Mouse (Mus musculus): Measurements from ENCODE around the gene Ctxn1. TPM values are rescaled to one million over a fixed set of nuclear protein-coding genes. Genes with fewer than 3 reads are reported as not detected.
A peak's percentile ranks its signal among the peaks of the same experiment; 100 is the strongest.

Ctxn1 gene
- total RNA-seq, 2 experiments from 2014 or later: 3.8 TPM; not detected in 1

DNA sequence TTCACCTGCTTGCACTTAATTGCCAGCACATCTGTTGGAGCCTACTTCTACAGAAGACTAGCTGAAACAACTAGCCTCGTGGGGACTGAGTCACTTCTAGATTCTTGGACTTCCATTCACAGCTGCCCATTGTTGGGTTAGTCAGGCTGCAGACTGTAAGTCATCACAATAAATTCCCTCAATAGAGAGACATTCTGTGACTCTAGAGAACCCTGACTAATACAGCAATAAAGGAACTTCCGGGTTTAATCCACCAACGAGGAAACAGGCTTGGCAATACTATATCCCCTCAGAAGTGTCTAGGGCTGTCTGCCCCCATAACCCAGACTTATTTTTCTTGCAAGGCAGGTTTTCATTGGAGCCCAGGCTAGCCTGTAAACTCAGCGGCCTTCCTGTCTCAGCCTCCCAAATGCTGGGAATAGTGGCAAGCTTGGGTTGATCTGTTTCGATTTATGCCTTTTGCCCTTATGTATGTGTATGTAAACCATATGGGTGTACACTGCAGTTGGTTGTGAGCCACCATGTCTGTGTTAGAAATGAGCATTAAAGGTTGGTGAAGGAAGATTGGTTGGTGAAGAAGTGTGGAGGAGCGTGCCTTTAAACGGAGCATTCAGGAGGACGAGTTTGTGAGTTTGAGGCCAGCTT lies 6.8 kb downstream of the Ctxn1 start:
- no peak for ATAC-seq (replicated peaks; ENCODE audit: poor library complexity, severe bottlenecking)

DNA sequence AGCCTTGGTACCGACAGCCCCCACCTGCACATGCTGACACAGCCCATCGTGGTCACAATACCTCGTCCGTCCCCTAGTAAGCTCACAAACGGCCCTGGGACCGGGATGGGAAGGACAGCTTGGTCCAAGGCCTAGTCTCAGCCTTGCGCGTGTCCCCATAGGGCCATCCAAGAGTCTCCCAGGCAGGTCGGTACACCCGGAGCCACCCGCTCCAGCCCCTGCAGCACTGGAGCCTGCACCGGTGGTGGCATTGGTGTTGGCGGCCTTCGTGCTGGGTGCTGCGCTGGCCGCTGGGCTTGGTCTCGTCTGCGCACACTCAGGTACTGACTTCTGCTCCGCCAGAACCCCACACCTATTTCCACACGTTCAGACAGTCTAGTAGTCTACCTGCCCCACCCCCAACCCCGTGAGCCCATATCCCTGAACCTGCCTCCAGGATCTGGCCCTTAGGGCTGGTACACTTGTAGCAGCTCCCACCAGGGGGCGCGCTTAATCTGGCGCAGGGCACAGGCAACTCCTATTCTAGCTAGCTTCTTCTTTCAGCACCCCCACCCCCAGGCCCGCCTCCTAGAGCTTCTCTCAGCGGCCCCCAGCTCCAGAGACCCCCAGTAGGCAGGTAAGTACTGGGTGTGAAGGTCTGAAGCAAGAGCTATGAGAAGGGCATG lies 8.6 kb downstream of the Ctxn1 start:
- peak; percentile 62 for ATAC-seq (replicated peaks; ENCODE audit: poor library complexity, severe bottlenecking)

DNA sequence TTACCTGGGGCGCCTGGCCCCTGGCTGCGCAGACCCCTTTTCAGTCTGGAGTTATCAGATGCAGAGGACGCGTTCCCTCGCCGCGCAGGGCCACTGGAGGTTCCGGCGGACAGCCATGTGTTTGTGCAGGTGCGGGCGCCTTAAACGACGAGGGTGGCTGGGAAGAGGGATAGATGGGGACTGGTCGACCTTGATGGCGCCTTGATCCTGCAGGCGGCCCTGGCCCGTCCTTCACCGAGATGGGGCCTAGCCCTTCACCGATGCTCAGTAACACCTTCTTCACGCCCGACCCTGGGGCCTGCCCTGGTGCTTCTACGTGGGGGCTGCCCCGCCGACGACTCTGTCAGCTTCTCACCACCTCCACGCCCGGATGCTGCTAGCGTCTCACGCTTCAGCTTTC lies 9.9 kb downstream of the Ctxn1 start:
- no peak for ATAC-seq (replicated peaks; ENCODE audit: poor library complexity, severe bottlenecking)

DNA sequence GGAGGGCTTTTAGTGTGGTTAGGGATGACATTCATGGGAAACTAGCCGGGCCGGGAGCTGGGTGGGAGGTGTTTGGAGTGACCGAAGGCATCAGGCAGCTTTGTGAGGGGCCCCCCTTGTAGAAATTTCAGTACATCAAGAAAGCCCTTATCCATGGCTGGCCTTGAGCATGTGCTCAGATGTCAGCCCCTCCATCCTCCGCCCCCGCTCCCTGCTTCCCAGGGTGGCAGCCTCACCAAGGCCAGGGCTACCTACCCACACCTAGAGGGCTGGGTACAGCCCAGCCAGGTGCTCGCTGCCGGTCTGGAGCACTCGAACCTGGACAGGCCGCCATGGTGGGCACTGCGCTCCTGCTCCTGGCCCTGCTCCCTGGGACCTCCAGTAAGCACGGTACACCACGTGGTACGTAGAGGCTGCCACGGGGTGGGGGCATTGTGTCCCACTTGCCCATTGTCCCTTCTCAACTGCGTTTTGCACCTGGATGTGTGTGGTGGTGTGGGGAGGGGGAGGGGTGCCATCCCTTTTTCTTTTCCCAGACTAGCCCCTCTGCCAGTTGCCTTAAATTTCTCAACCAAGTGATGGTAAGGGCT lies 11.0 kb downstream of the Ctxn1 start, which contains the start of gene Tgfbr3l:
Gene Tgfbr3l, plus strand, starts transcription at position 264 of the 590 bp plus-strand sequence.
- ATAC-seq (replicated peaks; ENCODE audit: poor library complexity, severe bottlenecking): no peak

DNA sequence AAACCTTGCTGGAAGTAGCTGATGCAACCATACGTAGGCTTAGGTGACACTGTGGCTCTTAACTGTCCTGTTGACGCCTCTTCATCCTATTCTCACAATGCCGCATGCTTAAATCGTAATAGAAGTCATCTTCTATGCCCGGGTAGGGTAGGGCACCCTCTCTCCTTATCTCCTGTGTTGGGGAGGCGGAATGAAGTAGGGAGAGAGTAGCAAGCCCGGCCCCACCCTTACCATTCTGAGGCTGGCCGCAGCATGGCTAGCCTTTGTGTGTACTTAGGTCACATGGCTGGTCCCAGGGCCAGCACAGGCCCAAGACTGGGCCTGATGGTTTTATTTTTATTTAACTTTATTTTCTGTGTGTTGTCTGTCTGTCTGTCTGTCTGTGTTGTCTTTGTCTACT lies 11.8 kb downstream of the Ctxn1 start:
- no peak for ATAC-seq (replicated peaks; ENCODE audit: poor library complexity, severe bottlenecking)

DNA sequence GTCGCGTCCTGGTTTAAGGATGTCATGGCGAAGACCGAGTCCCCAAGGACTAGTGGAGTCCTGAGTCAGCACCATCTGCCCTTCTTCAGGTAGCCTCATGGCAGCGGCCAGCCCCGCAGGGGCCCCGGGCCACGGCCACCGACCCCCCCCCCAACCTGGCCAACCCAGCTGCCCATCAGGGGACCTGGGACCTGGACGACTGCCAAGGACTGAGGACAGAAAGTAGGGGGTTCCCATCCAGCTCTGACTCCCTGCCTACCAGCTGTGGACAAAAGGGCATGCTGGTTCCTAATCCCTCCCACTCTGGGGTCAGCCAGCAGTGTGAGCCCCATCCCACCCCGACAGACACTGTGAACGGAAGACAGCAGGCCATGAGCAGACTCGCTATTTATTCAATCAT lies 13.3 kb downstream of the Ctxn1 start:
- no peak for ATAC-seq (replicated peaks; ENCODE audit: poor library complexity, severe bottlenecking)

DNA sequence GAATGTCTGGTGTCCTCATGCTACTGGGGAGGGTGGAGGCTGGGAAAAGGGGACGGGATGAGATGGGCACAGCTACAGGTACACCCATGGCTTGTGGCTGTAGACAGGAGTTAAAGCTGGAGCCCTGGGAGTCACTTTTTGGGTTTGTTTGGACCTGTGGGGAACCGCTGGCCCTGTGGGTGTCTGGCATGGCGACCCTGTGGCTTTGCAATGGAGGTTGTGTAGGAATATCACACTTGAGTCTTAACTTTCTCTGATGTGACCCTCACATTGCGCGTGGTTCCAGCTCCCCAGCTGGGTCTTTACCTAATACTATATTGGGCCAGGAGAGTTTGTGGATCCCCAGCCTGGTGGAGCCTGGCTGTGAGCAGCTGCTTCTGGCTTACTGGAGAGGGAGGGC lies 14.0 kb downstream of the Ctxn1 start:
- no peak for ATAC-seq (replicated peaks; ENCODE audit: poor library complexity, severe bottlenecking)

DNA sequence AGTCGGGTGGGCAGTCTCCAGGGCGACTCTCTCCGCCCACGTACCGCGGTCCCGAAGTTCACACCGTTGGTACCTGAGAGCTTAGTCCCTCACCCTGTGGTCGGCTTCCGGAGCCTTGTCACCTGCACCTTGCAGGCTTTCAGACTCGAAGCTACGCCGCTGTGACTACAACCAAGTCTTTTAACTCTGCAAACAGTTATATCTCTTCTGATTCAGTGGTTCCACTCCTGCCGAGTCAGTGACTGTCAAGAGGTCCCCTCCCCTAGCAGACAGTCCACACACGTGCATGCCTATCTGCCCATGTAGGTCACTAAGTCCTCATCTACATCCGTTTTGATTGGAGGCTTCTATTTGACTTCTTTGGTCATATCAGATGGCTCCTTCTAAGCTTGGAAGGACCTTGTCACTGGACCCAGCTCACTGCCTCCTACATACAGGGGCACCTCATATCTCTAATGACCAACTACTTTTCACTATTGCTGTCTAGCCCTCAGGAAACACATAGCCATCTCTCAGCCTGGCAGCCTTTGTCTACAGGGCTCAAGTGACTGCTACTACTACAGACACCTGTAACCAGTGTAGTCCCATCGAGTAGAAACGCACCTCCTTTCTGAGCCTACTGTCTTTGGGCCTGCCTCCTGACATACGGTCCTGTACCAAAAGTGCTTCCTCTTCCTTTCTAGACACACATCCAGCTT lies 19.7 kb downstream of the Ctxn1 start:
- ATAC-seq (replicated peaks; ENCODE audit: poor library complexity, severe bottlenecking): peak; percentile 4; the same call in 1 of the 2 replicates

DNA sequence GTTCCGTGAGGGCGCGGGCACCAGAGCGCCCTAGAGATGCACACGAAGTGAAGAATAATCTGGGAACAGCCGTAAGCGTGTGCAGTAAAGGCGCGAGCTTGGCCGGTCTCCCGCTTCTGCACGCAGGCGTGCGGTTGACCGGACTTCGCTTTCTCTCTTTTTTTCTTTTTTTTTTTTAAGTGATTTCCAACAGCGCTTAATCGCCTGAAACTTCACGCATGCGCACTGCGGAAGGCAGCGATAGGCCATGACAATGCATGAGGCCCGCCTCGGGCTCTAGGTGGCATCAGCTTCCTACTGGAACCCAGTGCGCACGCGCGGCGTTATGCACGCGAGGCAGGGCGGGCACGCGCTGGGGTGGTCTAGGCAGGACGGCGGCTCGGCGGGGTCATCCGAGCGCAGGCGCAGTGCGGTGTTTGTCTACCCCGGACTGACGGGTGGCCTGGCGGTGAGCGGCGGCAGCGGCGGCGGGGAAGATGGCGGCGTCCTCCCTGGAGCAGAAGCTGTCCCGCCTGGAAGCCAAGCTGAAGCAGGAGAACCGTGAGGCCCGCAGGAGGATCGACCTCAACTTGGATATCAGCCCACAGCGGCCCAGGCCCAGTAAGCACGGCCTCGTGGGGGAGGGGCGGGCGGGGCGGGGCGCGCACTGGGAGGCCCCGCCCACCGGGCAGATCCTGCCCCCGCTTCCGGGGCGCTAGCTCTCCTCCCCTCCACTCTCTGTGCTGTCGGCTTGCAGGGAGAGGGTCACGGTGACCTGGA lies 20.5 kb downstream of the Ctxn1 start, which contains the start of the genes Map2k7 and Gm49320:
Gene Map2k7, plus strand, starts transcription at position 307 of the 759 bp plus-strand sequence.
Gene Gm49320, plus strand, starts transcription at position 432 of the 759 bp plus-strand sequence.
- peak; percentile 82 for ATAC-seq (replicated peaks; ENCODE audit: poor library complexity, severe bottlenecking)

DNA sequence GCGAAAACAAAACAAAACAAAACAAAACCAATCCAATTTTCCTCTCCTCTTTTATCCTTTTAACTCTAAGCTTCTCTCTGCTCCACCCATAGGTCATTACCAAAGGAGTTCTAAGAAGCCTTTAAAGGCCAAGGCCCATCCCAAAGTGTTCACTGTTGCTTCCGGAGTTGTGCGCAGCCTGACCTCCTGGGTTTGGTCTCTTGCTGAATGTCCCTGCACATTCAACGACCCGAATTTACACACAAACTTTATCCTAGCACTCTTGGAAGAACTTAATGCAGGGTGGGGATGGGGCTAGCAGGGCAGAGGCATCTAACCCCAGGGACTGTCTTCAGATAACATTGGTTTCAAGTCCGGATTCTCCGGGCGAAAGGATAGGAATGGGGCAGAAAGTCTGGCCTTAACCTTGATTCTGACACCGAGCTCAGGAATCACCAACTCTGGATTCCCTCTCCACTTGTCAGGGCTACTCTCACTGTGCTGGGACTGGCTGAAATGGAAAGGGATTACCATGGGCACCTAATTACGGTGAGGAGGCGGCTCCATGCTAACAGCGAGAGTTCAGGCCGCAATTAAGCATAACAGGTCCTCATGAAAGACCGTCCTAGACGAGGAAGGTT lies 21.1 kb downstream of the Ctxn1 start:
- peak; percentile 2; the same call in 1 of the 2 replicates for ATAC-seq (replicated peaks; ENCODE audit: poor library complexity, severe bottlenecking)

DNA sequence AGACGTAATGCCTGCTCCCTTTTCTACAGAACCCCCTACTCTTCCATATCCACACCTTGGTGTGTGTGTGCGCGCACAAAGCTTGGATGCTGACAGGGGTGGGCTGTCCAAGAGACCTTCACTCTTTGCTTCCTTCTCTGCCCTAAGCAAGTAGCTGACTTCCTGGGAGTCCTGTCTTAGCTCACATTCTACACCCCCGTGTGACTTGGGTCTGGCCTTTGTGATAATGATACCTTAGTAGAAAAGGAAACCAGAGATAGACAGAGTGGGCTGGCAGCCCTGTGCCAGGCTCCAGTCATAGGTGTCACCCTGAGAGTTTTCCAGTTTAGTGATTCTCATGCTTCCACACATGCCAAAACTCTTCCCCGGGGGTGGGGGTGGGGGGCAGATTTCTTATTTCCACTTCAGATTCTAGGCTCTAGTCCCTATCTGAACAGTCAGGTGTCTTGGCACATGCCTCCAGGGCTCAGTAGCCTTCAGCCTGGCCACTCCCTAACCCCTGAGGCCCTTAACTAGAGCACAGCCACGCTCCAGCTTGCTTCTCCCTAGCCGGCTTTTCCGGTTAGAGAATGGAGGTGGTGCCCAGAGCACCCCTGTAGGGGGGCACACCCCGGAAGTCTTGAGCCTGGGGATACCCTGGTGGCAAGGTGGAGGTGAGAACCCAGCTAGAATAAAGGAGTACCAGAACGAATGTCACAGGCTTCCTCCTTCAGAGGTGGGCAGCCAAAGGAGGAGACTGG lies 28.3 kb downstream of the Ctxn1 start:
- no peak for ATAC-seq (replicated peaks; ENCODE audit: poor library complexity, severe bottlenecking)

DNA sequence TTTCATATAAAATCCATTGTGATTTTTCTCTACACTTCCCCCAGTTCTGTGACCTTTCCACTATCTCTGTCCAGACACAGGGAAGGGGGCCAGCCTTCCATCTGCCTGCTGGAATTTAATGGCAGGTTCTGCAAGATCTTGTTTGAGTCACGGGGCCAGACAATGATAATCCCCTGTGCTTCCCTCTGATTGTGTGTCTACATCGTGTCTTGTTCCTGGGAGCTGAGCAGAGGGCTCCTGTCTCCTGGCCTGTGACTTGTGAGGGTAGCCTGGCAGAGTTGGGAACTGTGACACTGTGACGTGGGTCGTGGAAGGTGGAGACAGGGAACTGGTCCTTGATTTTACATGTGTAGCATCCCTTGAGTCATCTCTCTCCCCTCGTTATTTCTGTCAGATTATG lies 29.3 kb downstream of the Ctxn1 start:
- ATAC-seq (replicated peaks; ENCODE audit: poor library complexity, severe bottlenecking): no peak

DNA sequence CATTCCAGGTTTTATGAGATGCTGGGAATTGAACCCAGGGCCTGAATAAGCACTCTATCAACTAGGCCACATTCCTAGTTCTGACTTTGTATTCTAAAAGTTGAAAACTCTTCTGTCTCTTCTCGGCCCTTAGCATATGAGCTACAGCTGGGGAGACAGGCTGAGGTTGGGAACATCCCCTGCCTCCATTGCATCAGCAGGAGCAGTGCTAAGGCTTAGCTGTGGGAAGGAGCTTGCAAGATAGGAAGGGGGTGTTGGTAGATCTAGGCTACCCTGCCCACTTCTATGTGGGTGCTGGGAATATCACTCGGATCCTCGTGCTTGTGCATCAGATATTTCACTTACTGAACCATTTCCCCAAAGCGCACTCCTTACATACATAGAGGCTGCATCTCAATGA lies 31.2 kb downstream of the Ctxn1 start:
- ATAC-seq (replicated peaks; ENCODE audit: poor library complexity, severe bottlenecking): no peak

DNA sequence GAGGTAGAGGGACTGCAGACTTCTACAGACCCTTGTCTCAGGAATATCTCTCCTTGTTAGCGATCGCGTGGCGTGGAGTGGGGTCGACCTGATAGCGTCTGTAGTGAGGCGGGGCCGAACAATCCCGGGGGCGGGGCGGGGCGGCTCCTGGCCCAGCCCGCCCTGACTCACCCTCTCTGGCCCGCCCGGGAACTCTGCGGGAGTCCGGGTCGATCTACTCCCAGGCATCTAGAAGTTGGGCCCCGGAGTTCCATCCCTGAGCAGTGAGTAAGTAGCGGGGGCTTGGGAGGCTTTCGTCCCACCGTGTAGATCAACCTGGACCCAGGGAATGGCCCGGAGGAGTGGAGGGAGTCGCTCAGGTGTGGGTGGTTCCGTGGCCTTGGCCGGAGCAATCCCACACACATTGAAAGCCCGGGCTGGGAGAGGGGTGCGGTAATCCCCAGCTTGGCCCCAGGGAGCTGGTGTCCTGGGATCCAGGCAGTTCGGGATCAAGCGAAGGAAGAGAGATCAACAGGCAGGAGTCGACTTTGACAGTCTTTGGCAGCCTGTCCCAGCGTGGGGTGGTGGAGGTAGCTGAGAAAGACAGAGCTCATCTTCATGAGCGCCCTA lies 32.2 kb downstream of the Ctxn1 start, which contains the start of gene Lrrc8e:
Gene Lrrc8e, plus strand, starts transcription at position 89 of the 609 bp plus-strand sequence.
- ATAC-seq (replicated peaks; ENCODE audit: poor library complexity, severe bottlenecking): peak; percentile 72

DNA sequence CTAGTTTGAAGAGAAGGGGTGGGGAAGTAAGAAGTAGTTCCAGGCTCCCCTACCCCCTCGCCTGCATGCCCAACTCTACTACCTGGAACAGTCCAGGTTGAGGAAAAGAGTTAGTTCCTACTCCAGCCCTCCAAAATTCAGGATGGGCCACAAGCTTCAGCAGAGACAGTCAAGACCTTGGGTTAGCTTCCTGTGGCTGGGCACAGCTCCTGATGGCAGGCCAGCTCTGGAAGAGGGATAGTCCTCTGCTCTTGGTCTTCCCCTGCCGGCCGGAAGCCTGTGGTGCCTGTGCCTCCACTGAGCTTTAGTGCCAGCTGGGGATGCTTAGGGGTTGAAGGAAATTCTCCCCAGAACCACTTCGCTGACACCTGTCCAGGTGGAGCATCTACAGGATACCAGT lies 32.8 kb downstream of the Ctxn1 start:
- ATAC-seq (replicated peaks; ENCODE audit: poor library complexity, severe bottlenecking): peak; percentile 46

DNA sequence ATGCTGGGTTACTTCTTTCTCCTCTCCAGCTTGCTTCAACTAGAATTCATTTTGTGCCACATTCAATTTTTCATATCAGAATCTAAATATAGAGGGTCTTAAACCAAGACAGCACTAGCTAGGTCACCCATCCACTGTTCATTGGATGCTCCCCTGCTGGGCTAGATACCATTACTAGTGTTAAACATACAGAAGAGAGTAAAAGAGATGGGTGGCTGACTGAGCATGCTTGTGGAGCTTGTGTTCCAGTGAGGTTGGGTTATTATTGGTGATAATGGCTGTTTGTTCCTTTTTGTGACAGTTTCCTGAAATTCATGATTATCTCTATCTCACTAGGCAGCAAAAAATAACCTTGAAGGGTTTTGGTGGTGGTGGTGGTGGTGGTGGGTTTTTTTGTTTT lies 37.0 kb downstream of the Ctxn1 start:
- no peak for ATAC-seq (replicated peaks; ENCODE audit: poor library complexity, severe bottlenecking)

DNA sequence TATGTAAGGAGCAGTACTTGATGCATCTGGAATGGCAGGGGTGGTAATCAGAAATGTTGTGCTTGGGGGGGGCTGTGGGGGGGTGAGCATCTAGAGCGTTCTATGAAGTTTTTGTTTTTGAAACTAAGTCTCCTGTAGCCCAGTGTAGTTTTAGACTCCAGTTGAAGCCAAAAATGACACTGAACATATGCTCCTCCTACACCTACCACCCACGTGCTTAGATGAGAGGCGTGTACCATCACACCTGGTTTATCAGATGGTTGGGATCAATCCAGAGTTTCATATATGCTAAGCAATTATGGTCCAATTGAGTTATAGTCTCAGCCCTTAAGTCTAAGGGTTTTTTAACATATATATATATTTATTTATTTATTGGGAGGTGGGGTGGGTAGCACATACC lies 39.5 kb downstream of the Ctxn1 start:
- no peak for ATAC-seq (replicated peaks; ENCODE audit: poor library complexity, severe bottlenecking)

DNA sequence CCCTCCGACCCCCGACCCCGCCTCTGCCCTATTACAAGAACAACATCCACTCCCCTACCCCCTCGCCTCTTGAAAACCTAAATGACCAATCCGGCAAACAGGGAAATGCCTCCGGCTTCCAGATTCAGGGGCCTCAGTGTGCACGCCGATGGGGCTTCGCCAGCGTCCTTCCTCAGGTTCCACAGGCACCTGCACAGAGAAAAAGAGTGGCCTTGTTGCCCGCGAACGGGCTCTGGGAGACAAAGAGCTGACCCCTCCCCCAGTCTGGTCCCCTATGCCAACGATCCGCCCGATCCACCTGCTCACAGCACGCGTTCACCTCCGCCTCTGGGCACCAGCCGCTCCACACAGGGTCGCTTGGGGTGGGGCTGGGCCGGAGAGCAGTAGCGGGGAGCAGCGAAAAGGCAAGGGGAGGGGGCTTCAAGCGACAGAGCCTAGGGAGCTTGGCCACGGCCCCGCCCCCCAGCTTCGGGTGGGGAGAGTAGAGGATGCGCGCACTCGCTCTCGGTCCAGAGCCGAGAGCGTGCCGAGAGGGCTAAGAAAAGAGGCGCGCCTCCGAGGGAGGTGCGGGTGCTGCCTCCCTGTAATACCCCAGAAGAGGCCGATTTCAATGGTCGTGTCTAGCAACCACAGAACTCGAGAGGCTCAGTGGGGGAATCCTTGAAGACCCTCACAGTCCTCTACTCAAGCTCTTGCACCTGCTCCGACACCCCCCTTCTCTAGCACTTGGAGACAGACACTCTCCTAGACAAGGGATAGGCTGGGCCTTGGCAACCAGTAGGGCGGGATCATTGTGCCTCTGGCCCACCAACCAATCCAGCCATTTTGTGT lies 42.1 kb downstream of the Ctxn1 start, which contains the start of gene Prr36:
Gene Prr36, minus strand, starts transcription at position 669 of the 831 bp plus-strand sequence.
- no peak; the same call in 1 of the 2 replicates for ATAC-seq (replicated peaks; ENCODE audit: poor library complexity, severe bottlenecking)
